27 mouse cellular contexts compared by ENCODE assay signal in genomic region chr10:112571772-112572551, GRCm38 (mm10).
DNase-seq lines count a peak whose midpoint lies in the region; ATAC-seq and TF ChIP-seq lines count a peak whose summit lies in the region.
"Had no signal": no experiment of that assay in that cellular context is flagged by ENCODE, and none has a peak within 500 bp of the region (broad histone marks: within the 10 kb centered on the region; RNA-seq: fewer than 3 reads in every experiment).

No protein-coding gene starts in this region.

- no peak for DNase-seq in forebrain, embryonic 10.5 days (ENCODE audit: extremely low spot score, low spot score)
- DNase-seq in layer of hippocampus, postnatal 14 days (ENCODE audit: low spot score in 2 of 2), result peak; percentile 19 to 36
- DNase-seq in layer of hippocampus, postnatal 36 days, result no peak
- DNase-seq in forebrain, embryonic 14.5 days (ENCODE audit: low spot score), result peak; percentile 81
- peak; percentile 13 for DNase-seq in midbrain, postnatal 0 days (ENCODE audit: low spot score)
- no peak for DNase-seq in left cerebral cortex, postnatal 14 days (ENCODE audit: low spot score in 2 of 2)
- DNase-seq in ovary, postnatal 10 days (ENCODE audit: low spot score), result no peak
- DNase-seq: adrenal gland, postnatal 36 days; cerebellum, adult 18-20 months; cerebellum, postnatal 36 days; gastrocnemius, postnatal 14 days; heart, adult 11 months; kidney, adult 2 months; liver; lung, postnatal 36 days; retina, postnatal 1 day; right cerebral cortex, postnatal 25 days; spleen, adult 18-20 months had no signal

- no peak overlapping the region for H3K4me3 ChIP-seq in forebrain, embryonic 13.5 days
- no peak overlapping the region for H3K4me3 ChIP-seq in forebrain, embryonic 10.5 days
- no peak overlapping the region for H3K4me3 ChIP-seq in forebrain, embryonic 14.5 days (ENCODE audit: low read depth, low read length)
- H3K4me3 ChIP-seq in midbrain, postnatal 0 days (ENCODE audit: low read depth, low read length), result no peak overlapping the region
- H3K4me3 ChIP-seq: embryonic facial prominence, embryonic 15.5 days; limb, embryonic 10.5 days; liver, embryonic 15.5 days; lung, embryonic 15.5 days; megakaryocyte, embryonic 14.5 days had no signal

- H3K27ac ChIP-seq in forebrain, embryonic 13.5 days, result no peak overlapping the region
- H3K27ac ChIP-seq in forebrain, embryonic 10.5 days, result no peak overlapping the region
- H3K27ac ChIP-seq in forebrain, embryonic 14.5 days (ENCODE audit: low read depth, low read length), result no peak overlapping the region
- H3K27ac ChIP-seq in midbrain, postnatal 0 days (ENCODE audit: low read depth, low read length), result no peak overlapping the region
- H3K27ac ChIP-seq: embryonic facial prominence, embryonic 15.5 days; kidney, postnatal 0 days; limb, embryonic 10.5 days; liver, embryonic 15.5 days; lung, embryonic 15.5 days had no signal

- H3K4me2 ChIP-seq in forebrain, embryonic 13.5 days, result no peak overlapping the region
- no peak overlapping the region for H3K4me2 ChIP-seq in forebrain, embryonic 14.5 days (ENCODE audit: low read length)
- no peak overlapping the region for H3K4me2 ChIP-seq in midbrain, postnatal 0 days (ENCODE audit: low read depth, low read length, poor library complexity, severe bottlenecking)
- H3K4me2 ChIP-seq: embryonic facial prominence, embryonic 15.5 days; heart, embryonic 11.5 days; liver, embryonic 15.5 days; lung, embryonic 15.5 days had no signal

- H3K9me3 ChIP-seq in forebrain, embryonic 13.5 days (replicated peaks), result no peaks in the 10 kb centered on the region
- H3K9me3 ChIP-seq in forebrain, embryonic 10.5 days, result no peaks in the 10 kb centered on the region
- H3K9me3 ChIP-seq in forebrain, embryonic 14.5 days (replicated peaks; ENCODE audit: control insufficient read depth, low read length), result no peaks in the 10 kb centered on the region
- no peaks in the 10 kb centered on the region for H3K9me3 ChIP-seq in midbrain, postnatal 0 days (ENCODE audit: low read length)
- H3K9me3 ChIP-seq: embryonic facial prominence, embryonic 15.5 days; limb, embryonic 10.5 days; liver, embryonic 15.5 days; lung, embryonic 15.5 days had no signal

- H3K27me3 ChIP-seq in forebrain, embryonic 13.5 days, result no peaks in the 10 kb centered on the region
- no peaks in the 10 kb centered on the region for H3K27me3 ChIP-seq in forebrain, embryonic 10.5 days (ENCODE audit: poor library complexity, severe bottlenecking)
- H3K27me3 ChIP-seq in forebrain, embryonic 14.5 days (replicated peaks; ENCODE audit: control insufficient read depth, insufficient read depth, low read length), result no peaks in the 10 kb centered on the region
- no peaks in the 10 kb centered on the region for H3K27me3 ChIP-seq in midbrain, postnatal 0 days (ENCODE audit: insufficient read depth, low read length)
- H3K27me3 ChIP-seq: embryonic facial prominence, embryonic 15.5 days; liver, embryonic 15.5 days; lung, embryonic 15.5 days; megakaryocyte, embryonic 14.5 days had no signal

- intact Hi-C loops in left cerebral cortex, postnatal 14 days (cut with DNase I), result no loop called here

- H3K9ac ChIP-seq in forebrain, embryonic 13.5 days, result no peak overlapping the region
- H3K9ac ChIP-seq in forebrain, embryonic 14.5 days (ENCODE audit: low read length), result no peak overlapping the region
- no peak overlapping the region for H3K9ac ChIP-seq in midbrain, postnatal 0 days (replicated peaks; ENCODE audit: low read length, poor library complexity, severe bottlenecking)
- H3K9ac ChIP-seq: embryonic facial prominence, embryonic 15.5 days; liver, embryonic 15.5 days; lung, embryonic 15.5 days had no signal

- no peaks in the 10 kb centered on the region for H3K36me3 ChIP-seq in forebrain, embryonic 13.5 days (ENCODE audit: poor library complexity, severe bottlenecking)
- H3K36me3 ChIP-seq in forebrain, embryonic 10.5 days (replicated peaks), result no peaks in the 10 kb centered on the region
- H3K36me3 ChIP-seq in forebrain, embryonic 14.5 days (ENCODE audit: control insufficient read depth, insufficient read depth, low read length), result no peaks in the 10 kb centered on the region
- H3K36me3 ChIP-seq in midbrain, postnatal 0 days (ENCODE audit: insufficient read depth, low read length), result no peaks in the 10 kb centered on the region
- H3K36me3 ChIP-seq: embryonic facial prominence, embryonic 15.5 days; limb, embryonic 10.5 days; liver, embryonic 15.5 days; lung, embryonic 15.5 days had no signal

- no peaks in the 10 kb centered on the region for H3K4me1 ChIP-seq in forebrain, embryonic 13.5 days
- H3K4me1 ChIP-seq in forebrain, embryonic 10.5 days, result no peaks in the 10 kb centered on the region
- H3K4me1 ChIP-seq in forebrain, embryonic 14.5 days (ENCODE audit: control insufficient read depth, insufficient read depth, low read length), result no peaks in the 10 kb centered on the region; the same call in 1 of the 2 replicates
- H3K4me1 ChIP-seq in midbrain, postnatal 0 days (ENCODE audit: insufficient read depth, low read length), result no peaks in the 10 kb centered on the region
- H3K4me1 ChIP-seq: embryonic facial prominence, embryonic 15.5 days; limb, embryonic 10.5 days; liver, embryonic 15.5 days; lung, embryonic 15.5 days; megakaryocyte, embryonic 14.5 days had no signal

- peak; percentile 92 for ATAC-seq in forebrain, embryonic 13.5 days
- peak; percentile 86 for ATAC-seq in forebrain, embryonic 14.5 days
- no peak for ATAC-seq in midbrain, postnatal 0 days (ENCODE audit: low FRiP score)
- ATAC-seq: CD4-positive, CD25-positive, alpha-beta regulatory T cell, adult 4 months had no signal

- TF ChIP-seq CTCF in midbrain, postnatal 0 days (IDR thresholded peaks at IDR 0.05), result no peak

- 62% methylated on average over 9 of the region's 9 CpGs for WGBS in forebrain, embryonic 13.5 days
- WGBS in forebrain, embryonic 10.5 days, result 92% methylated on average over 9 of the region's 9 CpGs
- 52% methylated on average over 9 of the region's 9 CpGs for WGBS in forebrain, embryonic 14.5 days
- 74% methylated on average over 9 of the region's 9 CpGs for WGBS in midbrain, postnatal 0 days

Comparison
In these comparisons a context has a peak if more than half of its experiments do, and no peak if none do; other contexts are left out.
1. DNase-seq: peak in layer of hippocampus, postnatal 14 days (2 of 2), forebrain, embryonic 14.5 days (single experiment) and midbrain, postnatal 0 days (single experiment); none in forebrain, embryonic 10.5 days (single experiment), layer of hippocampus, postnatal 36 days (0 of 2), left cerebral cortex, postnatal 14 days (0 of 2) and ovary, postnatal 10 days (single experiment).